Mouse (Mus musculus): ENCODE results near the gene Card19. TPM values are rescaled to one million over a fixed set of nuclear protein-coding genes. Genes with fewer than 3 reads are reported as not detected.

Gene Card19
- total RNA-seq, 2 experiments from 2014 or later, result 11.8 to 25.3 TPM

DNA sequence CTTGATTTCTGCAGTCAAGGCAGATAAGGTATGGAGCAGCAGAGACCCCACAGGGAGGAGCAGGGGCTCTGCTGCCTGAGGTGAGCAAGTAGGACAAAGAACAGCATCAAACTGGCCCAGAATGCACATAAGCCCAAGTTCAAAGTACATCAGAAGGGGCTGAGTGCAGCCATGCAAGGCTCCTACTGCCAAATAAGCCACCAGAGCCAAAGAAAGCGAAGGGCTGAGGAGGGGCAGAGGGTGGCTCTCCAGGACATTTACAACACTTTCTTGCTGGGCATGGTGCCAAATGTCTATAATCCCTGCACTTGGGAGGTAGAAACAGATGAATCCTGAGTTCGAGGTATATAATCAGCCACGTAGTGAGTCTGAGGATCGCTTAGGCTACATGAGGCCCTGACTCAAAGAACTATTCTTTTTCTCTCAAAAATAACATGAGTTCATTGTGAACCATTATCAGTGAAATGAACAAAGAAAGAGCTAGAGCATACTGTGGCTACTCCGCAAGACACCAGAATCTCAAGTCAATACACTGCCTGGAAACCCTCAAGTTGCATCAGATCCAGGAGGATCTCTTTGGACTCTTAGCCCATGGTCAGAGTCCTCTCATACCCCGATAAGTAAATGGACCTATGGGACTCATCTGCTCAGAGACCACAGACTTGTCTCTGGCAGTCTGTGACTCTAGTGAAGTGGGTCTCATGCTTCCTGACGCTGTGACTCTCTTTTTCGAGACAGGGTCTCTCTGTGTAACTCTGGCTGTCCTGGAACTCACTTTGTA lies 18.1 kb upstream of the Card19 start:
- ATAC-seq (replicated peaks; ENCODE audit: low FRiP score, low TSS enrichment, poor library complexity, severe bottlenecking), result no peak

- no peak for ATAC-seq (replicated peaks; ENCODE audit: low FRiP score, low TSS enrichment, poor library complexity, severe bottlenecking)
These were observed 9.8 kb upstream of the Card19 start for GRCm38 (mm10) chr13:49225633-49226032.

- no peak for ATAC-seq (replicated peaks; ENCODE audit: low FRiP score, low TSS enrichment, poor library complexity, severe bottlenecking)
These were observed 9.3 kb upstream of the Card19 start for GRCm38 (mm10) chr13:49225159-49225558.

- no peak for ATAC-seq (replicated peaks; ENCODE audit: low FRiP score, low TSS enrichment, poor library complexity, severe bottlenecking)
These were observed 8.9 kb upstream of the Card19 start for GRCm38 (mm10) chr13:49224729-49225128.

DNA sequence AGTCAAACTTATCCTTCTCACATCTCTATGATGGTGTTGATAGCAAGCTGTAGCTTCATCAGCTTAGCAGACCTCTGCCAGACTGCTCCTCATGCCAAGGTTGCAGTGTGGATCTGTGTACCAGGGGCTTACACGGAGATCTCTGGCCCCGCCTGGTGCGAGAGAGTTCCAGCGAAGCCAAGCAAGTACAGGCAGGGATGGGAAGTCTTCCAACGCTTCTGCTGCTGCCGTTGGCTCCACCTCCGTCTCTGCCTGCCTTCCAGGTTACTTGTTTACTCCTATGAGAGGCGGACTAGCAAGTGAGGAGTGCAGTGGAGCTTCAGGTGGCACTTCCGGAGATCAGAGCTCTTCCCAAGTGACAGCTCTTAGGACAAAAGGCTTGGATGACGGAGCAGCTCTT lies 8.5 kb upstream of the Card19 start:
- no peak for ATAC-seq (replicated peaks; ENCODE audit: low FRiP score, low TSS enrichment, poor library complexity, severe bottlenecking)

- ATAC-seq (replicated peaks; ENCODE audit: low FRiP score, low TSS enrichment, poor library complexity, severe bottlenecking), result no peak
These were observed 5.1 kb upstream of the Card19 start for GRCm38 (mm10) chr13:49220912-49221311.

DNA sequence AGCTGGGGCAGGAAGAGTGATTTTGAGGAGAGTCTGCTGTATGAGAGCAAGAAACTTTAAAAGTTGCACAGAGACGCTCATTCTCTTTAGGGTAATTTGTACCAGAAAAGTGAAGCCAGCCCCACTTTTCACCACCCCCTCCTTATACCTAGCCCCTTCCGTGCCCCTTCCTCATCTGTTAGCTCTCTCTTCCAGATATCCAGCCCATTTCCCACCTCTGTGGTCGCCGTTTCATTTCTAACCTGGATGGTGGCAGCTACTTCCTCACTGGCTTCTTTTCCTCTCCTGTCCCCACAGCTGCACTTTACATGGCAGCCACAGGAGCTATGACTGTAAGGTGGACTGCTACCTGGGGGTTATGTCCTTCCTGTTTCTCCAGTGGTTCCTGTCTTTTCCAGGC lies 3.5 kb upstream of the Card19 start:
- ATAC-seq (replicated peaks; ENCODE audit: low FRiP score, low TSS enrichment, poor library complexity, severe bottlenecking), result no peak

- no peak for ATAC-seq (replicated peaks; ENCODE audit: low FRiP score, low TSS enrichment, poor library complexity, severe bottlenecking)
These were observed 2.8 kb upstream of the Card19 start for GRCm38 (mm10) chr13:49218651-49219050.

DNA sequence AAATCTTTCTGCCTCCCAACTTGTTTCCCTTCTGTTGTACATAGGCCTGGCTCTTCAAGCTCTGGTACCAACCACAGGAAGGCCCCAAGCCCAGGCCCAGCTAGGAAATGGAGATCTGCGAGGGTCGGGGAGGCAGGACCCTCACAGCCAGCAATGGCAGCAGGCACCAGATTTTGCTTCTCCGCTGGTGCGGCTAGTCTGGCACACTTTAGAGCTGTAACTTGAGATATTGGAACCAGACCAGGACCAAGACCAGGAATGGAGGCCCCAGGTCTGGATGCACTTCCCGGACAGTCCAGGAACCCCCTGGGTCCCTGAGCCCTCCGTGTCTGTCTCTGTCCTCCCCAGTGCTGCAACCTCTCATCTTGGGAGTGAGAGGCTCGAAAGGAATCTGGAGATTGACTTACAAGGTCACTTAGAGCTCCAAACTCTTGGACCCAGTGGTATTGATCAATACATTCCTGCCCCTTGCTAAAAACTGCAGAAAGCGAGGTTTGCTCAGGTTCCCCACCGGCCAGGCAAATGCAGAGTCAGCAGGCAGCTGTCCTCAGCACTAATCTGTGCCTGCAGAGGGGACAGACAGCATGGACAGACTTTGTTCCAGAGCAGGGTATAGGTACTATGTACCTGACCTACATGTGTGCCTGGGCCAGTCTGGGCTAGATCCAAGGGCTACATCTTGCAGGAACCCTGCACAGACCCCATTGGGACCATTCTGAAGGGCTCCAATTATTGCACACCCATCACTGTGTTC lies 1.1 kb upstream of the Card19 start:
- ATAC-seq (replicated peaks; ENCODE audit: low FRiP score, low TSS enrichment, poor library complexity, severe bottlenecking), result no peak

GRCm38 (mm10) chr13:49216220-49216552 lies 349 bp upstream of the Card19 start:
- ATAC-seq (replicated peaks; ENCODE audit: low FRiP score, low TSS enrichment, poor library complexity, severe bottlenecking), result no peak

- ATAC-seq (replicated peaks; ENCODE audit: low FRiP score, low TSS enrichment, poor library complexity, severe bottlenecking), result no peak
These were observed 721 bp downstream of the Card19 start for GRCm38 (mm10) chr13:49215128-49215503.

- no peak for ATAC-seq (replicated peaks; ENCODE audit: low FRiP score, low TSS enrichment, poor library complexity, severe bottlenecking)
These were observed 1.4 kb downstream of the Card19 start for GRCm38 (mm10) chr13:49214454-49214853.

DNA sequence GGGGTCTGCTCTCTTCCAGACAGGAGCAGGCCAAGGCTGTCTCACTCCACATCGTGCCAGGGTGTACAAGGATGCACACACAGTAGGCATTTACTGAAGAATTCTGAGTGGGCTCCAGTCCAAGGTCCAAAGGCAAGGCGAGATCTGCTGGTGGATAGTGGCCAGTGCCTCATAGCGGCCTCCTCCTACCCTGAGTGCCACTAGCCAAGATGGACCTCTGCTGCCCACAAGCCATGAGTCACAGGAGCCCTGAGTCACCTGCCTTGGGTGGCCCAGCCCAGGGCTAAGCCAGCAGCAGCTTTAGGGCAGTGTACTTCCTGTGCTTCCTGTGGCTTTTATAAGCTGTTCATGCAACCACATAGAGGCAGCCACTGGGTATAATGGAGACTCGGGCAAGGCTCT lies 2.3 kb downstream of the Card19 start:
- no peak for ATAC-seq (replicated peaks; ENCODE audit: low FRiP score, low TSS enrichment, poor library complexity, severe bottlenecking)

DNA sequence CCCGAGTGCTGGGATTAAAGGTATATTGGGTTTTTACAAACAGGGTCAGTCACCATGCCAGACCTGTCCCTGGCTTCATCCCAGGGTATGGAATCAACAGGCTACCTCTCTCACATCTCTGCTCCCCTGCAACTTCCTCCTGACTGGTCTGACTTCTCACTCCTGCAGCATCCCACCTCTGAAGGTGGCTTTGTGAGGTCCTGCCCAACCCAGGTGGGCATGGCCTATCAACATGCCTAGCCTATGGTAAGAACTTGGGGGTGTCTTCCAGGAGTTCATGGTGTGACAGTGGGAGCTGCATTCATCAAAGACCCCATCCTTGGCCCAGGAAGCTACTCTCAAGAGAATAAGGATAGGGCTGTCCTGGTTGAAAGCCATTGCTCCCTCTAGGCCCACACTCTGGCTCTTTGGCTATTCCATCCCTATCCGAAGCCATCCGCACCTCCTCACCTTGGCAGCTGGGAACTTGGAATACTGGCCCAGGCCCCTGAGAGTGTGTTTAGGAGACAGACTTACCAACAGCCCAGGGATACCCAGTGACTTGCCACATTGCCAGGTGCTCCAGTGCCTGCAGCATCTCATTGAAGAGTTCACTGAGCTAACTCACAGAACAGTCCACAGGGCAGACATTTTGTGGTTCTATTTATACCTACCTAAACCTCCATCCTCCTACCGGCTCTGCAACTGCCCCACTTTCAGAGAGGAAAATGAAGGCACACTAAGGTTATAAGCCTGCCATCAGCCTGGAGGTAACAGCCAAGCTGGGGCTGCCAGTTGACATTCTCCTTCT lies 2.9 kb downstream of the Card19 start:
- no peak for ATAC-seq (replicated peaks; ENCODE audit: low FRiP score, low TSS enrichment, poor library complexity, severe bottlenecking)

DNA sequence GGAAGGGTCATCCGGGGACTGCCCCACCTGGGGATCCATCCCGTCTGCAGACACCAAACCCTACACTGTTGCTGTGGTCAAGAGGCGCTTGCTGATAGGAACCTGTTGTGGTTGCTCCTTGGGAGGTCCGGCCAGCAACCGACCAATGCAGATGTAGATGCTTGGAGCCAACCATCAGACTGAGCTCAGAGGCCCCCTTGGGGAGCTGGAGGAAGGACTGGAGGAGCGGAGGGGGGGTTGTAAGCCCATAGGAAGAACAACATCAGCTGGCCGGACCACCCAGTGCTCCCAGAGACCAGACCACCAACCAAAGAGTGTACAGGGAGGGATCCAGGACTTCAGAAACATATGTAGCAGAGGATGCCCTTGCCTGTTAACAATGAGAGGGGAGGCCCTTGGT lies 6.5 kb downstream of the Card19 start:
- ATAC-seq (replicated peaks; ENCODE audit: low FRiP score, low TSS enrichment, poor library complexity, severe bottlenecking), result no peak

DNA sequence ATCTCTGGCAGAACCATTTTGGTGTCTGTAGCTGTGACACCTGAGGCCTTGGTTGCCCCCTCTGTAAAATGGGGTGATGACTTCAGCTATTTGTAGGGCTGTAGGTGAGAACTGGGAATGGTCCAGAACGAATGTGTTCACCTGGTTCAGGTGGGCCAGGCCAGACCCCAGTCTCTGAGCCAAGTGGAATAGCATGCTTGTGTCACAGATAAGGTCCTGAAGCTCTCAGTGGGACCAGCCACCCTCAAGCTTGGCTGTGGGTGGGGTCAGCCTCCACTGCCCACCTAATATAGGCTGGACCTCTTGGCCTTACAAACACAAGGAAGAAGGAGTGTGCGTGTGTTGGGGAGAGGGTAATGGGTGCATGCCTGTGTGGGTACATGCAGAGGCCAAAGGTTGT lies 9.5 kb downstream of the Card19 start:
- no peak for ATAC-seq (replicated peaks; ENCODE audit: low FRiP score, low TSS enrichment, poor library complexity, severe bottlenecking)

GRCm38 (mm10) chr13:49205381-49205998 lies 10.3 kb downstream of the Card19 start:
- ATAC-seq (replicated peaks; ENCODE audit: low FRiP score, low TSS enrichment, poor library complexity, severe bottlenecking), result peak; percentile 69

GRCm38 (mm10) chr13:49202556-49202955 lies 13.3 kb downstream of the Card19 start:
- ATAC-seq (replicated peaks; ENCODE audit: low FRiP score, low TSS enrichment, poor library complexity, severe bottlenecking), result no peak

DNA sequence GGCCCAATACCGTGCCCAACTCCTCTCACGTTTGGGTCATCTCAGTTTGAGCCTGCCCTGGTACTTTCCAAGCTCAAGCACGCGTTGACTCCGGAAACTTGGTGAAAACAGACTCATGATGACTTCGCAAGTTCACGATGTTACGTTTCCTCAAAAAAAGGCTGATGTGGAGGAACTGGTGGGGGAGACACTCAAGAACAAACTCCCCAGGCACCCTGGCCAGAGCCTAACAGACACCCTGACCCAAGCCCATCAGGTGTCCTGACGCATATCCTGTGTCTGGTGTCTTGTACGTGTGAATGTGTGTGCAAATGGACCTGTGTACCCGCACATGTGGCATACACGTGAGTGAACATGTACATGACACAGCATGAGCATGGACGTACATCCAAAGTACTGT lies 15.1 kb downstream of the Card19 start:
- 0 out of 2 replicates have a peak, but pooled peaks have one; percentile 7 for ATAC-seq (replicated peaks; ENCODE audit: low FRiP score, low TSS enrichment, poor library complexity, severe bottlenecking)

DNA sequence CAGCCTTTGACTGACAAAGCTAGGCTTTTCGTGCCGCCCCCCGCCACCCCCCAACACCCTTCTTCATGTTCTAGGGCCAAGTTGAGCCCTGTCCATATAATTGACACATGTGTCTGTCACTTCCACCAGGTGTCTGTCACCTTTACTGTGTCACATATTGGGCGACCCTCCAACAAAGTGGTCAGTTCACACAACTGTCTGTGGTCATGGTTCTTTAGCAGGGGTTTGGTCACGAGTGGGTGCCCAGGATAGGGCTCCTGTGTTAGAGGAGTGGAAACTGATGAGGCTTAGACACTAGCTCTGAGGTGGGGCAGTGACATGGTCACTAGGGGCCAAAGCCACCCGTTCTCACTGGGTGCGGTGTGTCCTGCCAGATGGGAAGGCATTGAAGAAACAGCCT lies 15.9 kb downstream of the Card19 start:
- ATAC-seq (replicated peaks; ENCODE audit: low FRiP score, low TSS enrichment, poor library complexity, severe bottlenecking), result no peak

Measured in megakaryocyte-erythroid progenitor cell, adult 5-6 weeks (primary cell).